Mouse (Mus musculus) bone marrow, adult 2 months (tissue): ENCODE results near the gene Ankk1.

Experiments
- CTCF ChIP-seq: fragments of 200-500 bp; IDR thresholded peaks from 2 replicates; pipeline ENCODE4 v1.5.1; 2011; ENCODE audit warnings: low read length, control low read depth; ENCODE audit not compliant: control insufficient read depth, insufficient read depth
- POLR2A ChIP-seq: fragments of 200-500 bp; IDR thresholded peaks from 2 replicates; pipeline ENCODE4 v1.6.1; 2011; ENCODE audit warnings: low read depth, mild to moderate bottlenecking, control low read depth, low read length, borderline replicate concordance; ENCODE audit not compliant: control insufficient read depth

- TF ChIP-seq CTCF (no peak), POLR2A (no peak)
Observed at GRCm38 (mm10) chr9:49456136-49456535, 29.3 kb upstream of the Ankk1 start.
